Comparison of ENCODE assay signal across 17 mouse cellular contexts in the genomic region with DNA sequence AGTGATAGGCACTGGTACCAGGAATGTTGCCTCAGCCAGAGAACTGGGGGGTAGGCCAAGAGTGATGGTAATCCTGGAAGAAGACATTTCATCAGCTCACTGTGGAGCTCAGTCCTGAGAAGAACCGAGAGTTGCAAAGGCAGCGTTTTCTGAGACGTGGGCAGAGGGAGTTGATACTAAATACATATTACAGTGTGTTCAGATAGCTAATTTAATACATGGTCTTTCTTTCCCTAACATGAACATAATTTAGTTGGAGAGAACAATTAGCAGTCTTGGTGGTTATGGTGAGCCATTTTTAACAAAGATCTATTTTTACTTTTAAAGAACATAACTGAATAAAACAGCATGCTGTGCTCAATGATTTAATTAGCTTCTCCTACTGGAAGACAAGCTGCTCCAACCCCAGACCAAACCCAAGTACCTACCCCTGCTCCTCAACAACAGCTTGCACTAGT. TPM values are rescaled to one million over a fixed set of nuclear protein-coding genes. Genes with fewer than 3 reads are reported as not detected.
DNase-seq lines count a peak whose midpoint lies in the region; ATAC-seq and TF ChIP-seq lines count a peak whose summit lies in the region.
"Had no signal": no experiment of that assay in that cellular context is flagged by ENCODE, and none has a peak within 500 bp of the region (broad histone marks: within the 10 kb centered on the region; RNA-seq: fewer than 3 reads in every experiment).

No protein-coding gene starts in this region.

- H3K4me1 ChIP-seq in hindbrain, embryonic 15.5 days (replicated peaks) = no peaks in the 10 kb centered on the region
- peaks cover 6% of the 10 kb centered on the region; the same call in 1 of the 2 replicates for H3K4me1 ChIP-seq in hindbrain, embryonic 12.5 days
- H3K4me1 ChIP-seq in stomach, embryonic 16.5 days (ENCODE audit: control insufficient read depth, insufficient read depth, low read length) = peaks cover 6% of the 10 kb centered on the region
- H3K4me1 ChIP-seq in stomach, postnatal 0 days (replicated peaks; ENCODE audit: control insufficient read depth, insufficient read depth) = no peaks in the 10 kb centered on the region
- H3K4me1 ChIP-seq: intestine, embryonic 15.5 days; stomach, embryonic 15.5 days had no signal

- no peak overlapping the region for H3K9ac ChIP-seq in hindbrain, embryonic 15.5 days
- H3K9ac ChIP-seq in hindbrain, embryonic 12.5 days = no peak overlapping the region
- H3K9ac ChIP-seq in stomach, embryonic 16.5 days (ENCODE audit: low read length) = no peak overlapping the region
- no peak overlapping the region for H3K9ac ChIP-seq in stomach, postnatal 0 days (ENCODE audit: low read length)
- H3K9ac ChIP-seq: heart, embryonic 13.5 days; intestine, embryonic 15.5 days; lung, embryonic 14.5 days; stomach, embryonic 15.5 days had no signal

- H3K36me3 ChIP-seq in hindbrain, embryonic 15.5 days = 0 out of 2 replicates have a peak, but pooled peaks cover 6% of the 10 kb centered on the region
- no peaks in the 10 kb centered on the region for H3K36me3 ChIP-seq in hindbrain, embryonic 12.5 days
- no peaks in the 10 kb centered on the region for H3K36me3 ChIP-seq in stomach, embryonic 16.5 days (ENCODE audit: control insufficient read depth, insufficient read depth, low read length)
- no peaks in the 10 kb centered on the region for H3K36me3 ChIP-seq in stomach, postnatal 0 days (ENCODE audit: control insufficient read depth, insufficient read depth, low read length)
- H3K36me3 ChIP-seq: heart, embryonic 13.5 days; intestine, embryonic 15.5 days; stomach, embryonic 15.5 days had no signal

- no peak for TF ChIP-seq CTCF in stomach, postnatal 0 days (IDR thresholded peaks at IDR 0.05; ENCODE audit: low read depth)

- TF ChIP-seq EP300 in stomach, postnatal 0 days (optimal IDR thresholded peaks at IDR 0.05) = no peak

- H3K4me2 ChIP-seq in hindbrain, embryonic 15.5 days = no peak overlapping the region
- no peak overlapping the region for H3K4me2 ChIP-seq in hindbrain, embryonic 12.5 days (replicated peaks)
- H3K4me2 ChIP-seq in stomach, embryonic 16.5 days (ENCODE audit: low read depth, low read length) = no peak overlapping the region
- H3K4me2 ChIP-seq in stomach, postnatal 0 days (replicated peaks; ENCODE audit: low read depth) = no peak overlapping the region
- H3K4me2 ChIP-seq: heart, embryonic 13.5 days; intestine, embryonic 15.5 days; lung, embryonic 14.5 days; stomach, embryonic 15.5 days had no signal

- no peak overlapping the region for H3K4me3 ChIP-seq in hindbrain, embryonic 15.5 days
- H3K4me3 ChIP-seq in hindbrain, embryonic 12.5 days = no peak overlapping the region
- no peak overlapping the region for H3K4me3 ChIP-seq in stomach, embryonic 16.5 days (replicated peaks; ENCODE audit: low read length)
- no peak overlapping the region for H3K4me3 ChIP-seq in stomach, postnatal 0 days (ENCODE audit: low read depth, low read length)
- H3K4me3 ChIP-seq: heart, embryonic 13.5 days; intestine, embryonic 15.5 days; stomach, embryonic 15.5 days had no signal

- H3K9me3 ChIP-seq in hindbrain, embryonic 15.5 days = no peaks in the 10 kb centered on the region
- no peaks in the 10 kb centered on the region for H3K9me3 ChIP-seq in hindbrain, embryonic 12.5 days (replicated peaks)
- no peaks in the 10 kb centered on the region for H3K9me3 ChIP-seq in stomach, embryonic 16.5 days (replicated peaks; ENCODE audit: control insufficient read depth, low read length)
- no peaks in the 10 kb centered on the region for H3K9me3 ChIP-seq in stomach, postnatal 0 days (ENCODE audit: control insufficient read depth, low read length)
- H3K9me3 ChIP-seq: heart, embryonic 13.5 days; intestine, embryonic 15.5 days; stomach, embryonic 15.5 days had no signal

- H3K27me3 ChIP-seq in hindbrain, embryonic 15.5 days = no peaks in the 10 kb centered on the region
- H3K27me3 ChIP-seq in hindbrain, embryonic 12.5 days = no peaks in the 10 kb centered on the region
- no peaks in the 10 kb centered on the region for H3K27me3 ChIP-seq in stomach, embryonic 16.5 days (ENCODE audit: control insufficient read depth, insufficient read depth, low read length)
- no peaks in the 10 kb centered on the region for H3K27me3 ChIP-seq in stomach, postnatal 0 days (ENCODE audit: control insufficient read depth, insufficient read depth, low read length)
- H3K27me3 ChIP-seq: heart, embryonic 13.5 days; intestine, embryonic 15.5 days; stomach, embryonic 15.5 days had no signal

- 76% methylated on average over 3 of the region's 3 CpGs for WGBS in hindbrain, embryonic 15.5 days
- WGBS in hindbrain, embryonic 12.5 days = 64% methylated on average over 3 of the region's 3 CpGs
- WGBS in stomach, embryonic 16.5 days = 81% methylated on average over 3 of the region's 3 CpGs
- WGBS in stomach, postnatal 0 days = 80% methylated on average over 3 of the region's 3 CpGs

- 0 out of 2 replicates have a peak overlapping the region, but pooled peaks have one; percentile 21 for H3K27ac ChIP-seq in hindbrain, embryonic 15.5 days (replicated peaks)
- no peak overlapping the region for H3K27ac ChIP-seq in hindbrain, embryonic 12.5 days
- peak overlapping the region; percentile 42 for H3K27ac ChIP-seq in stomach, embryonic 16.5 days (ENCODE audit: low read length)
- H3K27ac ChIP-seq in stomach, postnatal 0 days (replicated peaks) = no peak overlapping the region
- H3K27ac ChIP-seq: heart, embryonic 13.5 days; intestine, embryonic 15.5 days; stomach, embryonic 15.5 days had no signal

- ATAC-seq in hindbrain, embryonic 15.5 days (ENCODE audit: low FRiP score, low read depth) = no peak
- no peak for ATAC-seq in hindbrain, embryonic 12.5 days (ENCODE audit: low FRiP score)
- no peak for ATAC-seq in stomach, embryonic 16.5 days (ENCODE audit: insufficient read depth, low FRiP score)
- ATAC-seq in stomach, postnatal 0 days (ENCODE audit: low FRiP score, low TSS enrichment) = no peak
- ATAC-seq: intestine, embryonic 15.5 days had no signal

- DNase-seq in stomach, postnatal 0 days (ENCODE audit: low spot score) = no peak
- DNase-seq in left cerebral cortex, adult 9 months (ENCODE audit: low spot score in 2 of 2) = peak; percentile 53 to 55
- no peak for DNase-seq in adrenal gland, postnatal 36 days
- no peak for DNase-seq in MN1 (ENCODE audit: low spot score)
- DNase-seq: adrenal gland, adult 8-10 months; gastrocnemius, postnatal 25 days; kidney, postnatal 4 days; liver; lung, embryonic 14.5 days had no signal

RNA-seq across cellular contexts. Expression of a gene that starts 33.0 kb away (rescaled TPM):
- polyA plus RNA-seq in hindbrain, embryonic 15.5 days (2015; fragmentation: Nextera tagmentation; extraction: Ambion mirVana) = 786 and 825 TPM in 2 replicates
- 500 and 546 TPM in 2 replicates for polyA plus RNA-seq in hindbrain, embryonic 12.5 days (2016; fragmentation: Nextera tagmentation; extraction: Ambion mirVana)
- 314 and 411 TPM in 2 replicates for polyA plus RNA-seq in stomach, embryonic 16.5 days (2015; fragmentation: Nextera tagmentation; extraction: Ambion mirVana)
- polyA plus RNA-seq in stomach, postnatal 0 days (2015; fragmentation: Nextera tagmentation; extraction: Ambion mirVana) = 157 and 183 TPM in 2 replicates
- 10 to 100 TPM; 82.6 to 83.9 TPM for total RNA-seq in adrenal gland, postnatal 36 days (2021)
- total RNA-seq: monocyte, adult 5-6 weeks; neutrophil, adult 5-6 weeks had no signal

Comparison
In these comparisons a context has a peak if more than half of its experiments do, and no peak if none do; other contexts are left out.
1. H3K27ac ChIP-seq: peak in hindbrain, embryonic 15.5 days (single experiment) and stomach, embryonic 16.5 days (single experiment); none in hindbrain, embryonic 12.5 days (single experiment) and stomach, postnatal 0 days (single experiment).
2. DNase-seq: peak in left cerebral cortex, adult 9 months (2 of 2); none in stomach, postnatal 0 days (single experiment), adrenal gland, postnatal 36 days (0 of 2) and MN1 (single experiment).